11 mouse cellular contexts compared by ENCODE assay signal in genomic region chr17:83847815-83848214, GRCm38 (mm10). TPM values are rescaled to one million over a fixed set of nuclear protein-coding genes. Genes with fewer than 3 reads are reported as not detected.
DNase-seq lines count a peak whose midpoint lies in the region; ATAC-seq and TF ChIP-seq lines count a peak whose summit lies in the region.
"Had no signal": no experiment of that assay in that cellular context is flagged by ENCODE, and none has a peak within 500 bp of the region (broad histone marks: within the 10 kb centered on the region; RNA-seq: fewer than 3 reads in every experiment).

Gene Haao (minus strand): TSS chr17:83847963.

- no peak within 1 kb of the TSS for H3K4me2 ChIP-seq in lung, postnatal 0 days (replicated peaks; ENCODE audit: low read depth, low read length)
- H3K4me2 ChIP-seq: embryonic facial prominence, embryonic 13.5 days; stomach, embryonic 15.5 days had no signal

- WGBS in bone marrow, adult 2 months = 12% methylated on average over 3 of the region's 3 CpGs
- WGBS in lung, postnatal 0 days = 77% methylated on average over 3 of the region's 3 CpGs

- no peaks in the 10 kb centered on the region for H3K36me3 ChIP-seq in lung, postnatal 0 days (ENCODE audit: insufficient read depth, low read length)
- H3K36me3 ChIP-seq in splenic B cell, adult 2 months (ENCODE audit: control insufficient read depth, insufficient read depth, low read length, poor library complexity, severe bottlenecking) = peaks cover 4% of the 10 kb centered on the region; the same call in 1 of the 2 replicates
- H3K36me3 ChIP-seq: embryonic facial prominence, embryonic 13.5 days; stomach, embryonic 15.5 days had no signal

- TF ChIP-seq EP300 in lung, postnatal 0 days (IDR thresholded peaks at IDR 0.05) = no peak

- H3K27me3 ChIP-seq in lung, postnatal 0 days (replicated peaks; ENCODE audit: insufficient read depth, low read length) = no peaks in the 10 kb centered on the region
- H3K27me3 ChIP-seq in splenic B cell, adult 2 months (ENCODE audit: control insufficient read depth, insufficient read depth, low read length, poor library complexity, severe bottlenecking) = no peaks in the 10 kb centered on the region
- H3K27me3 ChIP-seq: stomach, embryonic 15.5 days had no signal

- H3K27ac ChIP-seq in bone marrow, adult 2 months (ENCODE audit: control insufficient read depth, insufficient read depth, low read depth, low read length, poor library complexity) = peak within 1 kb of the TSS; percentile 93
- H3K27ac ChIP-seq in lung, postnatal 0 days (ENCODE audit: low read length) = no peak within 1 kb of the TSS
- H3K27ac ChIP-seq: embryonic facial prominence, embryonic 13.5 days; stomach, embryonic 15.5 days had no signal

- TF ChIP-seq POLR2A in bone marrow, adult 2 months (IDR thresholded peaks at IDR 0.05; ENCODE audit: borderline replicate concordance, control insufficient read depth, low read depth, low read length) = no peak; the same call in 1 of the 2 replicates

- H3K4me3 ChIP-seq in bone marrow, adult 2 months (replicated peaks; ENCODE audit: control insufficient read depth, low read depth, low read length) = peak within 1 kb of the TSS; percentile 70
- H3K4me3 ChIP-seq in lung, postnatal 0 days (ENCODE audit: low read depth, low read length) = no peak within 1 kb of the TSS
- H3K4me3 ChIP-seq: embryonic facial prominence, embryonic 13.5 days; stomach, embryonic 15.5 days had no signal

- peak; percentile 37 for DNase-seq in kidney, adult 9 months
- DNase-seq in kidney, adult 18-20 months = no peak
- no peak for DNase-seq in lung, postnatal 0 days (ENCODE audit: low spot score)
- peak; percentile 80 for DNase-seq in splenic B cell, adult 2 months (ENCODE audit: low read depth, low spot score)
- DNase-seq in urinary bladder, postnatal 10 days (ENCODE audit: low spot score) = no peak
- no peak for DNase-seq in embryo, embryonic 9.5 days (ENCODE audit: extremely low spot score)
- no peak for DNase-seq in right cerebral cortex, postnatal 36 days (ENCODE audit: low spot score in 2 of 2)
- DNase-seq: gastrocnemius, postnatal 14 days had no signal

- TF ChIP-seq CTCF in bone marrow, adult 2 months (IDR thresholded peaks at IDR 0.05; ENCODE audit: control insufficient read depth, insufficient read depth, low read length) = no peak
- TF ChIP-seq CTCF in lung, postnatal 0 days (IDR thresholded peaks at IDR 0.05) = no peak

- H3K9ac ChIP-seq in lung, postnatal 0 days (replicated peaks; ENCODE audit: low read depth) = no peak within 1 kb of the TSS
- H3K9ac ChIP-seq: embryonic facial prominence, embryonic 13.5 days; stomach, embryonic 15.5 days had no signal

- H3K4me1 ChIP-seq in bone marrow, adult 2 months (ENCODE audit: control insufficient read depth, insufficient read depth, low read length) = peaks cover 4% of the 10 kb centered on the region; the same call in 1 of the 2 replicates
- H3K4me1 ChIP-seq in lung, postnatal 0 days (ENCODE audit: insufficient read depth, low read depth, low read length) = no peaks in the 10 kb centered on the region; the same call in 1 of the 2 replicates
- H3K4me1 ChIP-seq: stomach, embryonic 15.5 days had no signal

- 0 out of 2 replicates have a peak, but pooled peaks have one; percentile 28 for ATAC-seq in lung, postnatal 0 days

- no peaks in the 10 kb centered on the region for H3K9me3 ChIP-seq in lung, postnatal 0 days (ENCODE audit: low read length)
- H3K9me3 ChIP-seq: embryonic facial prominence, embryonic 13.5 days; stomach, embryonic 15.5 days had no signal

RNA-seq across cellular contexts. Expression of gene Haao, which starts in this region (rescaled TPM):
- polyA plus RNA-seq in bone marrow, adult 2 months (2011; ENCODE audit: insufficient read depth, insufficient read length, low replicate concordance, missing spikeins) = 41.3 and 96.3 TPM in 2 replicates
- polyA plus RNA-seq in lung, postnatal 0 days (2015; fragmentation: Nextera tagmentation; extraction: Ambion mirVana) = 1.1 and 1.6 TPM in 2 replicates

Comparison
In these comparisons a context has a peak if more than half of its experiments do, and no peak if none do; other contexts are left out.
1. RNA of gene Haao (polyA plus RNA-seq): 41.3 to 96.3 TPM in bone marrow, adult 2 months; 1.1 to 1.6 TPM in lung, postnatal 0 days; every median in the first group is over 10 times any median in the second.
2. DNase-seq: peak in kidney, adult 9 months (single experiment) and splenic B cell, adult 2 months (single experiment); none in kidney, adult 18-20 months (single experiment), lung, postnatal 0 days (single experiment), urinary bladder, postnatal 10 days (single experiment), embryo, embryonic 9.5 days (single experiment) and right cerebral cortex, postnatal 36 days (0 of 2).